In genomic region chr9:35199772-35200471, GRCm38 (mm10) we compare ENCODE assay signal across 8 mouse cellular contexts. TPM values are rescaled to one million over a fixed set of nuclear protein-coding genes. Genes with fewer than 3 reads are reported as not detected.
DNase-seq lines count a peak whose midpoint lies in the region; ATAC-seq lines count a peak whose summit lies in the region.

Srpr (plus strand) TSS chr9:35200175.
Tirap (minus strand) TSS chr9:35200291.

- peak within 1 kb of the TSS; percentile 78 for H3K4me3 ChIP-seq in embryonic facial prominence, embryonic 10.5 days
- H3K4me3 ChIP-seq in intestine, embryonic 16.5 days (ENCODE audit: low read length), result peak within 1 kb of the TSS; percentile 73
- peak within 1 kb of the TSS; percentile 79 for H3K4me3 ChIP-seq in midbrain, embryonic 10.5 days

- H3K9me3 ChIP-seq in embryonic facial prominence, embryonic 10.5 days, result no peaks in the 10 kb centered on the region
- no peaks in the 10 kb centered on the region for H3K9me3 ChIP-seq in intestine, embryonic 16.5 days (ENCODE audit: control insufficient read depth, low read length)
- no peaks in the 10 kb centered on the region for H3K9me3 ChIP-seq in midbrain, embryonic 10.5 days (replicated peaks)

- H3K4me1 ChIP-seq in embryonic facial prominence, embryonic 10.5 days, result peaks cover 26% of the 10 kb centered on the region
- H3K4me1 ChIP-seq in intestine, embryonic 16.5 days (ENCODE audit: control insufficient read depth, insufficient read depth, low read length), result peaks cover 5% of the 10 kb centered on the region; the same call in 1 of the 2 replicates
- H3K4me1 ChIP-seq in midbrain, embryonic 10.5 days, result peaks cover 24% of the 10 kb centered on the region

- H3K9ac ChIP-seq in intestine, embryonic 16.5 days (ENCODE audit: low read depth, low read length), result peak within 1 kb of the TSS; percentile 86

- no peaks in the 10 kb centered on the region for H3K27me3 ChIP-seq in embryonic facial prominence, embryonic 10.5 days (replicated peaks; ENCODE audit: low read depth, poor library complexity, severe bottlenecking)
- no peaks in the 10 kb centered on the region for H3K27me3 ChIP-seq in intestine, embryonic 16.5 days (replicated peaks; ENCODE audit: control insufficient read depth, insufficient read depth, low read length)
- H3K27me3 ChIP-seq in midbrain, embryonic 10.5 days (ENCODE audit: low read depth, poor library complexity, severe bottlenecking), result no peaks in the 10 kb centered on the region

- intact Hi-C loops in left cerebral cortex, postnatal 36 days (cut with DNase I), result no loop called here

- H3K4me2 ChIP-seq in intestine, embryonic 16.5 days (ENCODE audit: low read depth, low read length), result peak within 1 kb of the TSS; percentile 82

- H3K36me3 ChIP-seq in embryonic facial prominence, embryonic 10.5 days (replicated peaks), result peaks cover 8% of the 10 kb centered on the region
- no peaks in the 10 kb centered on the region for H3K36me3 ChIP-seq in intestine, embryonic 16.5 days (ENCODE audit: control insufficient read depth, insufficient read depth, low read length)
- peaks cover 9% of the 10 kb centered on the region for H3K36me3 ChIP-seq in midbrain, embryonic 10.5 days

- peak; percentile 95 for ATAC-seq in intestine, embryonic 16.5 days

- DNase-seq in adrenal gland, postnatal 10 days, result peak; percentile 97
- DNase-seq in embryonic facial prominence, embryonic 10.5 days (ENCODE audit: low spot score), result peak; percentile 95
- DNase-seq in gonadal fat pad, adult 2 months (ENCODE audit: low read depth), result no peak
- DNase-seq in left cerebral cortex, postnatal 36 days (ENCODE audit: low spot score in 2 of 2), result peak; percentile 72 to 76
- DNase-seq in midbrain, embryonic 10.5 days (ENCODE audit: low spot score), result peak; percentile 94
- DNase-seq in right cerebral cortex, postnatal 36 days (ENCODE audit: low spot score in 2 of 2), result peak; percentile 54 to 59
- DNase-seq in yolk sac, embryonic 10.5 days (ENCODE audit: low spot score), result peak; percentile 86

- under 1% methylated on average over 44 of the region's 44 CpGs for WGBS in embryonic facial prominence, embryonic 10.5 days
- WGBS in intestine, embryonic 16.5 days, result under 1% methylated on average over 39 of the region's 44 CpGs
- under 1% methylated on average over 44 of the region's 44 CpGs for WGBS in midbrain, embryonic 10.5 days

- H3K27ac ChIP-seq in embryonic facial prominence, embryonic 10.5 days (replicated peaks), result peak within 1 kb of the TSS; percentile 87
- peak within 1 kb of the TSS; percentile 63 for H3K27ac ChIP-seq in intestine, embryonic 16.5 days (ENCODE audit: low read length)
- H3K27ac ChIP-seq in midbrain, embryonic 10.5 days (replicated peaks), result peak within 1 kb of the TSS; percentile 90

RNA-seq across cellular contexts. Expression of gene Srpr, which starts in this region (rescaled TPM):
- 100 to 1,000 TPM; 128 to 136 TPM for total RNA-seq in adrenal gland, postnatal 10 days (2021)
- 84.6 and 86.8 TPM in 2 replicates for polyA plus RNA-seq in embryonic facial prominence, embryonic 10.5 days (2016; fragmentation: Nextera tagmentation; extraction: Ambion mirVana)
- polyA plus RNA-seq in gonadal fat pad, adult 2 months (2012; rRNA removed), result 134 and 157 TPM in 2 replicates
- polyA plus RNA-seq in intestine, embryonic 16.5 days (2015; fragmentation: Nextera tagmentation; extraction: Ambion mirVana), result 115 and 119 TPM in 2 replicates
- 10 to 100 TPM; 61.3 to 65.0 TPM for total RNA-seq in left cerebral cortex, postnatal 36 days (2021)
- 85.5 and 87.3 TPM in 2 replicates for polyA plus RNA-seq in midbrain, embryonic 10.5 days (2016; fragmentation: Nextera tagmentation; extraction: Ambion mirVana)

RNA-seq across cellular contexts. Expression of gene Tirap, which starts in this region (rescaled TPM):
- 1 to 10 TPM; 8.0 to 8.4 TPM for total RNA-seq in adrenal gland, postnatal 10 days (2021)
- 20.3 and 21.8 TPM in 2 replicates for polyA plus RNA-seq in embryonic facial prominence, embryonic 10.5 days (2016; fragmentation: Nextera tagmentation; extraction: Ambion mirVana)
- polyA plus RNA-seq in gonadal fat pad, adult 2 months (2012; rRNA removed), result 12.2 and 13.6 TPM in 2 replicates
- polyA plus RNA-seq in intestine, embryonic 16.5 days (2015; fragmentation: Nextera tagmentation; extraction: Ambion mirVana), result 12.4 and 13.4 TPM in 2 replicates
- total RNA-seq in left cerebral cortex, postnatal 36 days (2021), result 1 to 10 TPM; 1.6 to 2.4 TPM
- polyA plus RNA-seq in midbrain, embryonic 10.5 days (2016; fragmentation: Nextera tagmentation; extraction: Ambion mirVana), result 18.5 and 19.6 TPM in 2 replicates
